Mouse (Mus musculus) spleen, adult 2 months (tissue): Measurements from ENCODE around the gene Ly6g6c.

Experiments
- CTCF ChIP-seq: fragments of 200-500 bp; IDR thresholded peaks from 2 replicates; pipeline ENCODE4 v1.5.1; 2011; ENCODE audit warnings: mild to moderate bottlenecking, inconsistent platforms; ENCODE audit not compliant: insufficient read depth, insufficient read length, insufficient replicate concordance; ENCODE audit errors: extremely low read depth
- POLR2A ChIP-seq: fragments of 200-500 bp; IDR thresholded peaks from 2 replicates; pipeline ENCODE4 v1.6.1; 2011; ENCODE audit warnings: low read depth, low read length, inconsistent platforms

GRCm38 (mm10) chr17:35080710-35081109 lies 15.5 kb downstream of the Ly6g6c start:
- no peak for TF ChIP-seq CTCF
- TF ChIP-seq POLR2A, result no peak
